Mouse (Mus musculus): ENCODE results near the gene Drap1. TPM values are rescaled to one million over a fixed set of nuclear protein-coding genes. Genes with fewer than 3 reads are reported as not detected.

Gene Drap1
- polyA plus RNA-seq (2017; shearing (Covaris generic)): 84.3 TPM

DNA sequence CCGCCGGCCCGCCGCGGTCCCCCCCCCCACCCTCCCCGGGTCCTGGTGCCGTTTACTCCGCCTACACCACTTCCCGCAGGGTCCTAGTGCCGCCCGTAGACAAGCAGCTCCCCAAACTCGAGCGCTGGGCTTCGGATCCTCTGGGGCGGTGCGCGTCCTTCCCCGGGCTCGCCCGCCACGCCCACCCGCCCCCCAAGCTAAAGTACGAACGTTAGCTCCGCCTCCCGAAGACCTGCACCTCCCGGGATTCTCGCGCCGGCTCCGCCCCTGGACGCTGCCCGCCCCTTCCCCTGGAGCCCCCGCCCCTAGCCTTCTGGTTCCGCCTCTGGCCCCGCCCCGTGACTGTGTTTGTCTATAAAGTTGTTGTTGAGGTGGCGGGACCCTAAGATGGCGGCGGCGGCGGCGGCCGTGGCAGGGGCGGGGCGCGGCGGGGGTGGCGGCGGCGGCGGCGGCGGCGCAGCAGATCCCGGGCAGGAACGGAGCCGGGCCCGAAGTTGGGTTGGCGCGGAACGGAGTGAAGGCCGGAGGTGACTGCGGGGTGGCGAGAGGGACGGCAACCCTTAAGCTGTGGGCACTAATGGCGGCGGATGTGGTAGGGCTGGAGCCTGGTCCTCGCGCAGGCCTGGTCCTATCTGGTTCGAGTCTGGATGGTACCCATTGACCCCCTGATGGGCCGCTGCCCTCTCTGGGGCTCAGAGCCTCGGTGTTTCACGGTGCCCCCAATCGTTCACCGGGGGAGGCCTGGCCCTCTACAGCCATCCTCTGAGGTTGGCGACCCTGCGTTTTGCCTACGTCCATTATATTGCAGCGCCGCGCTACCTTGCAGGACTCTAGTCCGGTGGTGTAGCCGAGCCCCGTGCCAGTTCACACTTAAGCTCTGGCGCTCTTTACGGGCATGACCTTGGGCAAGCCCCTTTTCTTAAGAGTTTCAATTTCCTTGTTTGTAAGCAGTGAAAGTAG lies at the start of gene Drap1, which contains the start of gene AI837181:
Gene Drap1, minus strand, starts transcription at position 198 of the 960 bp plus-strand sequence.
Gene AI837181, plus strand, starts transcription at position 363 of the 960 bp plus-strand sequence.

DNA sequence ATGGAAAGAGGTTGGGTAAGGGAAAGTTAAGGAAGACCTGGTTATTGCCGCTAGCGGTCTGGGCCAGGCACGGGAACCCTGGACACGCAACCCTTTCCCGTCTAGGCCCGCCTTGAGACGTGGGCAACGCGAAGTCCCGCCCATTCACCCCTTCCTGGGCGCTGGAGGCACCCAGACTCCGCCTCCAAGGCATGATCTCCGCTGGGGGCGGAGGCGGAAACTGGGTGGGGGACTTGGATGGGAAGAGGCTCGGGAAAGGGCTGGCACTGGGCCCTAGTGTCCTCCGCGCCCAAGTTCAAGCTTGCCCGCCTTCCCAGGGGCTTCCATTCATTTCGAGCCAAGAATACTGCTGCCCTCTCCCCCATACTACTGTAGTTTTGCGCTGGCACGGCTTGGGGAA lies 48.9 kb upstream of the Drap1 start, which contains the start of gene Efemp2:
Gene Efemp2, plus strand, starts transcription at position 235 of the 400 bp plus-strand sequence.

DNA sequence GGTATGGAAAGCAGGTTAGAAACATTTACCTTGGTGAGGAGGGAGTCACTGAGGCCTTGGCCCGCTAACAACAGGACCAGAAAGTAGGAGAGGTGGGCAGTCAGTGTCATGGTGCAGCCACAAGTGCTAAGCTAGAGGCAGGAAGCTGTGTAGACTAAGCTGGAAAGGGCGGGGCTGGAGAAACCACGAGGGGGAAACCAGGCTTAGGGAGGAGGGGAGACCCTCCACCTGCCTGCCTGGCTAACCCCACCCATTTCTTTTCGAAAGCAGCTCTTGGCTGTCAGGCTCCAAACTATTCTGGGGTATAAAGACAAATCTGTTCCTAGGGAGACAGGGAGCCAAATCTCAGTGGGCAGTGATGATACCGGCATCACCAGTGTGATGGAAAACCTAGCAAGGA lies 43.6 kb upstream of the Drap1 start, which contains the start of gene Ctsw:
Gene Ctsw, minus strand, starts transcription at position 134 of the 400 bp plus-strand sequence.

DNA sequence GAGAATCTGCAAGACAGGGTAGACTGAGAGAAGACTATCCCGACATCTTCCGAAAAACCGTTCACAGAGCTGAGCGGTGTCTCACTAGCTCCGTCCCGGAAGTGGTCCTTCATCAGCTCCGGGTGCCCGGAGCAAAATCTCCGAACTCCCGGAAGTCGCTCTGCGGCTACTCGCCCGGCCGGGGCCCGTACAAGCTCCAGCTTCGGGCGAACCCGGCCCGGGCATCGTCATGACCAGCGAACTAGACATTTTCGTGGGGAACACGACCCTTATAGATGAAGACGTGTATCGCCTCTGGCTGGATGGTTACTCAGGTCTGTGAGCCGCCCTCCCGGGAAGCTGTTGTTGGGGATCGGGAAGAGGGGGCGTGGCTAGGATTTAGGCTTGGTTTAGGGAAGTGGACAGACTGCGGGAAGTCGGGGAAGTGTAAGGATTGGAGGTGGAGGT lies 35.7 kb upstream of the Drap1 start, which contains the start of gene Fibp:
Gene Fibp, plus strand, starts transcription at position 151 of the 447 bp plus-strand sequence.

GRCm38 (mm10) chr19:5457746-5458442 lies 33.1 kb upstream of the Drap1 start, which contains the start of gene Ccdc85b:
TSS of gene Ccdc85b (minus strand) at chr19:5457894.

GRCm38 (mm10) chr19:5447515-5448353 lies 23.0 kb upstream of the Drap1 start, which contains the start of gene Fosl1:
TSS of gene Fosl1 (plus strand) at chr19:5447547.

DNA sequence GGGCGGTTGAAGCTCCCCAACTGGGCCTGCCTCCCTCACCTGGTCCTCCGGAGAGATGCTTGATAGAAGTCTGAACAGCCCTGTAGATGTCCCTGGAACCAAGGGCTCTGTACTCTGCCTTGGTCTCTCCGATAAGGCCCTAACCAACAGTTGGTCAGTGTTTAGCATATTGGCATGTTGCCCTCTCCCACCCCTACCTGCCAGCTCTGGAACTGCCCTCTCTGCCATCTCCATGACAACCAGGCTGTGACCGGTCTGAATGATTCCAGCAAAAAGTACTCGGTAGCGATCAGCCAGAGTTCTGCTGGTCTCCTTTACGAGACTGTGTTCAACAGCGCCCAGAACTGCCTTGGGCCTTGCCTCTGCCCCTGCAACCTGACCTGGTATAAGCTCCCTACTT lies 22.5 kb downstream of the Drap1 start, which contains the start of gene Tsga10ip:
Gene Tsga10ip, minus strand, starts transcription at position 234 of the 400 bp plus-strand sequence.

DNA sequence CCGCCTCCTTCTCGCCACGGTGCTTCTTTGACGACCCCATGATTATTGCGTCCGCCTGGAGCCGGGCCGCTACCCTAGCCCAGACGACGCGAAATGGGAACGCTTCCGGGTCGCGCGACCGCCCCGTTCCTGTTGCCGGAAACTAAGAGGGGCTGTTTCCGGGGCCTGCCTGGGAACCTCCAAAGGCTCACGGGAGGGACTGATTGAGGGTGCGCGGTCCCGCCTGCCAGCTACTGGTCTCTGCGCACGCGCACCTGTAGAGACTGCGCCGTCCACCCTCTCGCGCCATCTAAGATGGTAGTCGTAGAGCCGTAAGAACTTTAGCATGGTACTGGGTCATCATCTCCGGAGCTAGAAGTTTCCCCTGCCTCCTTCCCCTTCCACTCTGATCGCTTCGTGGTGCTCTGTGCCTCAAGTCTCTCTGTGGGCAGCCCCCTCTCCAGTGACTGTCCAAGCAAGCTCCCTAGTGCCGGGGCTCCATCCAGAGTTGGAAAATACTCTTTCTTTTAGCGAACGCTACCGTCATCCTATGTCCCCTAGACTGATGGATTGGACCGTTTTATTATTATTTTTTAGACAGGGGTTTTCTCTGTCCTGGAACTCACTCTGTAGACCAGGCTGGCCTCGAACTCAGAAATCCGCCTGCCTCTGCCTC lies 36.1 kb downstream of the Drap1 start, which contains the start of gene Sart1:
Gene Sart1, minus strand, starts transcription at position 116 of the 655 bp plus-strand sequence.

Other genes starting within 250 kb of the Drap1 start
- gene Pacs1, start 151.9 kb downstream of the Drap1 start, polyA plus RNA-seq (2017; shearing (Covaris generic)): 26.5 TPM
- gene Sf3b2, start 129.5 kb downstream of the Drap1 start, polyA plus RNA-seq (2017; shearing (Covaris generic)): 444 TPM
- not detected for gene Gal3st3, start 126.6 kb downstream of the Drap1 start, polyA plus RNA-seq (2017; shearing (Covaris generic))
- gene Catsper1, start 89.2 kb downstream of the Drap1 start, polyA plus RNA-seq (2017; shearing (Covaris generic)): not detected
- gene Cst6, start 75.4 kb downstream of the Drap1 start, polyA plus RNA-seq (2017; shearing (Covaris generic)): 2.5 TPM
- 70.0 TPM for gene Eif1ad, start 58.2 kb downstream of the Drap1 start, polyA plus RNA-seq (2017; shearing (Covaris generic))
- 294 TPM for gene Banf1, start 57.8 kb downstream of the Drap1 start, polyA plus RNA-seq (2017; shearing (Covaris generic))
- 32.1 TPM for gene Sart1, start 36.3 kb downstream of the Drap1 start, polyA plus RNA-seq (2017; shearing (Covaris generic))
- 0.66 TPM for gene Tsga10ip, start 22.5 kb downstream of the Drap1 start, polyA plus RNA-seq (2017; shearing (Covaris generic))
- 19.9 TPM for gene AI837181, start 165 bp upstream of the Drap1 start, polyA plus RNA-seq (2017; shearing (Covaris generic))
- gene Fosl1, start 22.6 kb upstream of the Drap1 start, polyA plus RNA-seq (2017; shearing (Covaris generic)): not detected
- gene Ccdc85b, start 32.9 kb upstream of the Drap1 start, polyA plus RNA-seq (2017; shearing (Covaris generic)): 6.3 TPM
- 162 TPM for gene Fibp, start 35.6 kb upstream of the Drap1 start, polyA plus RNA-seq (2017; shearing (Covaris generic))
- 100 TPM for gene Ctsw, start 43.5 kb upstream of the Drap1 start, polyA plus RNA-seq (2017; shearing (Covaris generic))
- 2.6 TPM for gene Efemp2, start 49.0 kb upstream of the Drap1 start, polyA plus RNA-seq (2017; shearing (Covaris generic))
- gene Mus81, start 63.4 kb upstream of the Drap1 start, polyA plus RNA-seq (2017; shearing (Covaris generic)): 82.6 TPM
- 3,549 TPM for gene Cfl1, start 65.5 kb upstream of the Drap1 start, polyA plus RNA-seq (2017; shearing (Covaris generic))
- 0.39 TPM for gene 1700020D05Rik, start 78.8 kb upstream of the Drap1 start, polyA plus RNA-seq (2017; shearing (Covaris generic))
- 21.9 TPM for gene Snx32, start 85.6 kb upstream of the Drap1 start, polyA plus RNA-seq (2017; shearing (Covaris generic))
- gene Ovol1, start 135.7 kb upstream of the Drap1 start, polyA plus RNA-seq (2017; shearing (Covaris generic)): not detected
- 24.0 TPM for gene Ap5b1, start 143.0 kb upstream of the Drap1 start, polyA plus RNA-seq (2017; shearing (Covaris generic))
- 148 TPM for gene Rnaseh2c, start 176.9 kb upstream of the Drap1 start, polyA plus RNA-seq (2017; shearing (Covaris generic))
- gene Kat5, start 185.3 kb upstream of the Drap1 start, polyA plus RNA-seq (2017; shearing (Covaris generic)): 62.2 TPM
- gene Rela, start 212.5 kb upstream of the Drap1 start, polyA plus RNA-seq (2017; shearing (Covaris generic)): 178 TPM
- 94.7 TPM for gene Sipa1, start 238.7 kb upstream of the Drap1 start, polyA plus RNA-seq (2017; shearing (Covaris generic))

Data from inflammation-experienced regulatory T-cells, adult 16 weeks (primary cell).